Mouse (Mus musculus): ENCODE results near the gene Itgb7.
A peak's percentile ranks its signal among the peaks of the same experiment; 100 is the strongest.

Gene Itgb7

DNA sequence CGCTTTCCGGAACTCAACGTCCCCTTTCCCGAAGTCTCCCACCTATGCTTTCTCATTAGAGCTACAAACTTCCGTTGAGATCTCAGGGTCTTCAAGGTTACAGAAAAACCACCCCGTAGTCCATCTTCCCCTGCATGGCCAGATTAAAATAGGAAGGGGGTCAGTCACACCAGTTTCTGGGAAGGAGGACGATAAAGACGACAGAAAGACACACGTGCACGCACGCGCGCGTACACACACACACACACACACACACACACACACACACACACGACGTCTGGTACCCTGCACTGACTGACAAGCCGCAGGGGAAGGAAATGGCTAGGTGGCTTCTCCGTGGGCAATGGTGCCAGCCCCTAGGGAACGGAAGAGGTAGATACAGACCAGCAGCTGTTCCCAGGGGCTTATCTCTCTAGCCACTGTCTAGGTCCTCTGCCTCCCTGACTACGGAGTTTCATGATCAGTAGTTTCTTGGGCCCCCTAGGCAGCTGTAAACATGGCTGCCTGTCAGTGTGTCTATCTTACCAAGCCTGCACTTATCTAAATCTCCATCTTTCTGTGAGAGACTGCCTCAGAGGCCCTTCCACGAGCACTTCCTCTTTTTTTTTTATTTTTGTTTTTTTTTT lies 6.6 kb downstream of the Itgb7 start:
- peak; percentile 80 for DNase-seq

DNA sequence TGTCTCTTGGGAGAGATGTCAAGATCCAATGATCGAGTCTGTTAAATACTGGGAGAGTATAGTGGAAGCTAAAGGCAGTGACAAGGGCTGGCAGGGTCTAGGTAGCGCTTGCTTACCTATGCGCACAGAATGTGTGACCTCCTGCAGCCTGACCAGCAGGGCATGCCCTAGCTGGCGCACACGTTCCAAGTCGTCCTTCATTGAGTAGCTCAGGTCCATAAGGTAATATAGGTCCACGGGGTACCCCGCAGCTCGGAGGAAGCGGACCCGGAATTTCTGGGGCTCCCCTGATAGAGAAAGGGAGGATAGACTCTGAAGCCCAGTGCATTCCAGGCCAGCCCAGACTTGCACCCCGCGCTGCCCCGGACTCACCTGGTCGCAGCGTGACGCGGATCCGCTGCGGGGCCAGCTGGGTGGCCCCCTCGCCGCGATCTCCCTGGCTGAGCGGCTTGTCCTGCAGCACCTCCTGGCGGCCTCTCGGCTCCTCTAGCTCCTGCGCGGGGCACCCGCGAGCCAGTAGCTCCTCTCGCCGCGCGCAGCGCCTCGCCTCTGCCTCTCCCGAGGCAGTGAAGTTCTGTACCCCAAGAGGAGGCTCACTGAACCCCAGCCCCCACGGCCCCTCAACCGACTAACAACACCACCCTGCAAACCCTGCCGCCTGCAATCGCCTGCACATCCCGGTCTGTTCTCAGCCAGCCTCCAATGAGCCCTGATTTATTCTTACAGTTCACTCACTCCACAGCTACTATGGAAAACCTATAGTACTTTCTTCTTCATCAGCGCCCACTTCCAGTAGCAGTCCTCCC lies 7.4 kb downstream of the Itgb7 start:
- peak; percentile 92 for DNase-seq

DNA sequence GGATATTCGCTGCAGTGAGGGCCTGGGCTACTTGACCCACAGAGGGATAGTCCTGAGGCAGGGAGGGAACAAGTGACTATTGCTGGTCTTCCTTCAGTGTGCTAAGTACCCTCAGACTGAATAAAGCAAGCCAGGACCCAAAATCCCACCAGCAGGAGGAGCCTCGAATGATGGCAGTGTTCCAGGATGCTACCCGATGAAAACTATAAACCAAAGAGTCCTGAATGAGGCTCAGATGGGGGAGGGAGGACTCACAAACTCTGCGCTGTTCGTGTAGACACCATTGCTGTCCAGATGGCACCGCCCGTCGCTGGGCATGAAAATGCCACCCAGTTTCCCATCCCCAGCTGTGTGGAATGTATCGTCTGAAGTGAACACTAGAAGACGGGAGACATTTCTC lies 9.4 kb downstream of the Itgb7 start:
- no peak for DNase-seq

DNA sequence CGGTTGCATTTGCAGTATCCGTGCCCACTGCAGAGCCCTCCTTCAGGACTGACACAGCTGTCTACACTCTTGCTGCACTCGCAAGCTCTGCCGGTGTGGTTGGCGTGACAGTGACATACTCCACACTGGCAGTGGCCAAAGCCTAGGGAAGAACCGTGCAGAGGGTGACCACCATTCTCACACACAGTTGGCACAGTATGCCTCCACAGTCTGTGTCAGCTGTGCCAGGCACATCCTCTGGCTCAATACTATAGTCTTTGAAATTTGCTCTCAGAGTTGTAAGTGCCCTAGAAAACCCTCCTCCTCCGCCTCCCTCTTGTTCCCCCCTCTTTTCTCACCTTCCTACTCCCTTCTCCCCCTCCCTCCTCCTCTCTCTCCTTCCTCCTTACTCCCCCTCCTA lies 14.4 kb downstream of the Itgb7 start:
- no peak for DNase-seq

DNA sequence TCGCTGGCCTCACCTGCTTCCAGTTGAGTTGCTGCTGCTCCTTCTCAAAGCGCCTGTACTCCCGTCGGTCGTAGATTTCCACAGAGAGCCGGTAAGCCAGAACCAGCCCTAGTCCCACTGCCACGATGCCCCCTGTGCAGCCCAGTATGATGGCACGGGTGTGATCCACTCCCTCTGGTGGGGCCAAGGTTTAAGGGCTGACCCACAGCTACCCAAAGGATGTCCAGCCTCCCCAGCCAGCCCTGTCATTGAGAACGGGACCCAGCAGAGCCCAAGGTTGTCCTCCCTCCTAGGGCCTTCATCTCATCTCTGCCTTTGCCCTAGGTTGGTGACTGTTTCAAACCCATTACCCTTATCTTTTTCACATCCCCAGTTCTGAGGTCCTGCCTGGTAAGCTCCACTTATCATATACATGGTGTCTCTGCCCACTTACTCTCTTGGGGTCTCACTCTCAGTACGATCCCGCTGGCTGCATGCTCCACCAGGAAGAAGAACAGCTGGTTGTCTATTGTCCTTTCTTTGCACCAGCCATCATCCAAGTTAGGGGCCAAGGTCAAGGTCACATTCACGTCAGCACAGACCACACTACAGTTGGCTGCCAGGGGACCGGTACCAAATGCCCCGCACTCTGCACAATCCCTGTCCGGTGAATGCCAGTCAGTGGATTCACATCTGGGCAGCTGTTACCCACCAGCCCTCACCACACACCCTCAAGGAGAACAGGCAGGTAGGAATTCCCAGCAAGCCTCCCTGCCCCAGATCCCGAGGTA lies 15.1 kb downstream of the Itgb7 start:
- DNase-seq: no peak

DNA sequence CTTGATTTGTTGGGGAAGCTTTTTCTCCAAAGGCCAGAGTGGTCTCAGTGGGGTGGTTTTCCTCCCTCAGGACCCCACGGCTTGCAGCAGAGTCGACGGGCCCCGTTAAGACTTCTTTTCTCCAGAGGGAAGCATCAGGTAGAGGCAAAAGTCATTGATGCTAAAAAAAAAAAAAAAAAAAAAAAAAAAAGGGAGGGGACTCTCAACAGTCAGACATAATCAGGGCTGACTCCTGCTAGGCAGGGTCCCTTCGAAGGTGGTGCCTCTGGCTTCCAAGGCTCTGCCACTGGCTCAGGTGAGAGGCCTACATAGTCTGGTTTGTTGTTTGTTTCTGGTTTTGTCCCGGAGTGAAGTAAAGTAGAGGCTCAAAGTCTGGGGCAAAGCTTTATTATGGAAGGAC lies 16.1 kb downstream of the Itgb7 start:
- DNase-seq: no peak

DNA sequence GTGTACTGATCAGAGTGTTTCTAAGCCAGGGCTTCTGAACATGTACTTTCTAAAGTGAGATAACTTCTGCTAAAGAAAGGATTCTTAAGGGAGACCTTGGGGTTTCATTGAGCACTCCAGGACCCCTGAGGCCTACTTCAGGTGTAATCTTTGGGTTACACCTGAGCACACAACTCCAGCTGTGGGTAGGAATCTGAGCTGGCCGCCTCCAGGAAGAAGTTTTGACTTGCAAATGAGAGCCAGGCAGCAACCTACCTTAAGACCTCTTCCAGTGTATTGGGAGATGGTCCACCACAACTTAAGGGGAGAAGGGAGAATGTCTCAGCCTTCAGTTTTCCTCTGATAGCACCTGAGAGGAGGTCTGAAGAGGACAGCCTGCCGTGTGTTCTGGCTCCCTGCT lies 17.6 kb downstream of the Itgb7 start:
- no peak for DNase-seq

DNA sequence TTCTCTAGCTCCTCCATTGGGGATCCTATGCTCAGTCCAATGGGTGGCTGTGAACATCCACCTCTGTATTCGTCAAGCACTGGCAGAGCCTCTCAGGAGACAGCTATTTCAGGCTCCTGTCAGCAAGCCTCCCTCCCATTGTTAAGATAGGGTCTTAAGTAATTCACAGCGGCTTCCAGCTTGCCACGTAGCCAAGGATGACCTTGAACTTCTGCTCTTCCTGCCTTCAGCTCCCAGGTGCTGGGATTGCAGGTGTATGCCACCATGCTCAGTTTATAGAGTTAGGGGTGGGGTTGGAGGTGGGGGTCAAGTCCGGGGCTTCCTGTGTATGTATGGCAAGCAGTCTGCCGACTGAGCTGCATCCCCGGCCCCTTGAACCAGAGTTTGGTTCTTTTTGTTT lies 19.8 kb downstream of the Itgb7 start:
- no peak for DNase-seq

DNA sequence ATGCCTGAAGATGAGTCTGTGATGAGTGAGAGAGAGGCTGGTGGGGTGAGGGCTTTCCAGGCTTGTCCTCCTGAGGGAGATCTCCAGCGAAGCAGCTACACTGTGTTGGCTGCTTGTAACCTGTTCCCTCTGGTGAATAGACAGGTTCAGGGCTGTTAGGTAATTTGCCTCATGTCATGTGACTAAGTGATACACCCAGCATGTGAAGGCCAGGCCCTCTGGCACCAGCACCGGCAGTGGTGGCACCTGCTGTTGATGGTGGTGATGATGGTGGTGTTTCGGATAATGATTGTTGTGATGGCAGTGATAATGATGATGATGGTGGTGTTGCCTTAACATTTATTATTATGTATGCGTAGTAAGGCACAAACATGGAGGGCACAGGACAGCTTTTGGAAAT lies 20.9 kb downstream of the Itgb7 start:
- DNase-seq: no peak

DNA sequence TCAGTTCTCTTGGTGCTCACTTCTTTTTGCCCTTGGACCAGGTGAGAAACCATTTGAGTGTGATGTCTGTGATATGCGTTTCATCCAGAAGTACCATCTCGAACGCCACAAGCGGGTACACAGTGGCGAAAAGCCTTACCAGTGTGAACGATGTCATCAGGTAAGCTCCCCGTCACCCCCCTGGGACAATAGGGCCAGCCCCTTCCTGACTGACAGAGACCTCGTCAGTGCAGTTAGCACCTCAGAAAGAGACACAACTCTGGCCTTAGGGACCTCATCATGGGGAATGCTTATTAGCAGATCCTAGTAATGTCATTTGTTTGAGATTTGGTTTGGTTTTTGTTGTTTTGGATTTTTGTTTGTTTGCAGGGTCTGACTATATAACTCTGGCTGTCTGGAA lies 22.6 kb downstream of the Itgb7 start:
- DNase-seq: no peak

DNA sequence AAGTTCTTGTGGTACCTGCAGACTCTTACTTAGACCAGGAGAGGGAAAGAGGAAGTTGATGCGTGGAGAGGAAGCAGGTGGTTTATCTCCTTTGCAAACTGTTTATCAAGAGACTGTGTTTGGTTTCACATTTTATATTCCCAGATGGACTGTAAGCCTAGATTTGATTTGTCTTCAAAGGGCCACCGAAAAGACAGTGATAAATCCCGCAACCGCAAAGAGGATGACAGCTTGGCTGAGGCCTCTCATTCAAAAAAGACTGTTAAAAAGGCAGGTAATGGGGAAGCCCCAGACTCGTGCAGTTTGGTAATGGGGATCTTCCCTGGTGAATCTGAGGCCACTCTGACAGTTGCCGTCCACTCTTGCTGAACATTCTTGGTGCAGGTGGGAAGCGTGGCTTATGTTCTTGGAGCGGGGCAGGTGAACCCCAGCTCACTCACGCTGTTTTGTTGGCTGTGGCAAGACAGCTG lies 23.6 kb downstream of the Itgb7 start:
- DNase-seq: no peak

DNA sequence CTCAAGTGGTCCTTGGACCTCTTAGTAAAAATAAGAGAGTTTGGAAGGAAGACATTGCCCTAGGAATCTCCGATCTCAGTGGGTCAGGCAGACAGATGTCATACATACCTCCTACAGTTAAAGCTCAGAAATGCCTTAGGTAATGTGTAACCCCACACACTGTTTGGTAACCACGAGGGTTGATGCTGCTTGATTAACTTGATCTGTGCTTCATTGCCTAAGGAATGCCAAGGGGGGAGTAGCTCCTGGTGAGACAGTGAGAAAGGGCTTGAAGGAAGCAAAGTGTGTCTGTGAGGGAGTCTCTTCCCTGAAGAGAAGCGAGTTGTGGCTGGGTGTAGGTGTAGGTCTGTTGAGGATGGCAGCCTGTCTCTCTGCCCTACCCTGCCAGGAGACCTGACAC lies 24.4 kb downstream of the Itgb7 start:
- no peak for DNase-seq

DNA sequence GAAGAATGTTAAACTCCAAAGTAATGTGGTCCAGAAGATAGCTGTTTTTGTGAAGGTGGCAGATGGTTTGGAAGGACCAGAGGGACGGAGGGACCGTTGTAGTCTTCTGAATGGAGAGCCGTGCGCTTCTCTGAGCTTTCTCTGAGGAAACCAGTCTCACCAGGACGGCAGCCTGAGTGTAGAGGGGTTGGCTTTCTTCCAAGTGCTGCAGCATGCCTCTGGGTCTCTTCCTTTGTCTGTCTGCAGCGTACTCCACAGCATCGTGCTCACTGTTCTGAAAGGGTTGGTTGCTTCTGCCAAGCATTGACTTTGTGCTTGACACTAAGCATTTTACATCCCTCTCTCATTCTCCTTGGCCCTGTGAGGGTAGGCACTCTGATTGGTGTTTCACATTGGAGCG lies 26.0 kb downstream of the Itgb7 start:
- peak; percentile 26 for DNase-seq

DNA sequence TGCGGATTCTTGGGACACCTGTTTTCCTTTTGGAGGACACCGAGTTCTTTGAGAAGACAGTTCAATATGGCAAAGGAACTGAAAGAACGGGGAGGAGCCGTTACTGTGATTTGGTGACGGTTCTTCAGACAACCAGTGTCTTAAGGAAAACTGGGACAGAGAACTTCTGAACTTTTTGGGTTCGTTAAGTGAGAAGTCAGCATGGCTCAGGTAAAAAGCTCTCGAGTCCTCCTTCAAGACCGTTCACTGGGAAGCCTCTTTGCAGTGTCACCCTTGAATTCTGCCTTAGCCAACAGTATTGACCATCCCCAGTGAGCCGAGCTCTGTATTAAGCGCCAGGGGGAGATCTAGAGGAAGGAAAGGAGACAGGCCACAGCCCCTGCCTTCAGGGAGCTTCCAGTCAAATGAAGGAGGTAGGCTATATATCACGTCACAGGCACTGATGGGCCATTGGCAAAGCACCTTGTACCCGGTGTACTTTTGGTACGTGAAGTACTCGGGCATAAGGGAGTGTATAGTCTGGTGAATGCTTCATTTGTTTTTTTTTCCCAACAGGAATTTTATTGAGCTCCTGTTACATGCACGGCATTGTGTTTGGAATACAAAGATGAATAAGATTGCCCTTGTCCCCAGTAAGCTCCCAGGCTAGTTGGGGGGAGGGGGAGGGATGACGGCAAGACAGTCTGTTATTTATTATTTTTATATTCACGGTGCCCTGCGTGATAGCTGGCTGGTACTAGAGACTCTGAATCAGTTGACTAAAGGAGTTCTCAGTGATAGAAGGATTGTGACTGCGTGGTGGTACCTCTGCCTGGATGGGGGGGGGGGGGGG lies 26.9 kb downstream of the Itgb7 start, which contains the start of gene Csad:
Gene Csad, minus strand, starts transcription at position 51 of the 832 bp plus-strand sequence.
- no peak for DNase-seq

DNA sequence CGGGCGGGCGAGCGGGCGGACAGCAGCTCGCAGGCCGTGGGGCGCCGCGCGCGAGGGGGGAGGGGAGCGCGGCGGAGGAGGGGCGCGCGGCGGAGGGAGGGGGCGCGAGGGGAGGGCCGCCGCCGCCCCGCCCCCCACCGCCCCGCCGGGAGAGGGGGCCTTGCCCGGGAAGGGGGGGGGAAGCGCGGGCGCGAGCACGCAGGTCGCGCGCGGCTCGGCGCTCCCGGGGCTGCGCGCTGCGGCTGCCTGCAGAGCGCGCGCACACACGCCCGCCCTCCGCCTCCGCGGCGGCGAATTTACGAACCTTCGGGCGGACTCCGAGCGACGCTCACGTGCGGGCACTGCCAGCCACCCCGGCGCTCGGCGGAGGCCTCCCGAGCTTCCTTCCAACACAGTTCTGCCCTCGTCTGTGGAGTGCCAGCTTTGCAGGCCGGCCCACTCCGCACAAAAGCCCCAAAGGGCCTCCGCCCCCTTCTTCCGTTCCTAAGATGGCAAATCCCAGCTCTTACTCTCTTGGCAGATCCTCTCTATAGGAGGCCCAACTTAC lies 27.8 kb downstream of the Itgb7 start:
- DNase-seq: peak; percentile 78

DNA sequence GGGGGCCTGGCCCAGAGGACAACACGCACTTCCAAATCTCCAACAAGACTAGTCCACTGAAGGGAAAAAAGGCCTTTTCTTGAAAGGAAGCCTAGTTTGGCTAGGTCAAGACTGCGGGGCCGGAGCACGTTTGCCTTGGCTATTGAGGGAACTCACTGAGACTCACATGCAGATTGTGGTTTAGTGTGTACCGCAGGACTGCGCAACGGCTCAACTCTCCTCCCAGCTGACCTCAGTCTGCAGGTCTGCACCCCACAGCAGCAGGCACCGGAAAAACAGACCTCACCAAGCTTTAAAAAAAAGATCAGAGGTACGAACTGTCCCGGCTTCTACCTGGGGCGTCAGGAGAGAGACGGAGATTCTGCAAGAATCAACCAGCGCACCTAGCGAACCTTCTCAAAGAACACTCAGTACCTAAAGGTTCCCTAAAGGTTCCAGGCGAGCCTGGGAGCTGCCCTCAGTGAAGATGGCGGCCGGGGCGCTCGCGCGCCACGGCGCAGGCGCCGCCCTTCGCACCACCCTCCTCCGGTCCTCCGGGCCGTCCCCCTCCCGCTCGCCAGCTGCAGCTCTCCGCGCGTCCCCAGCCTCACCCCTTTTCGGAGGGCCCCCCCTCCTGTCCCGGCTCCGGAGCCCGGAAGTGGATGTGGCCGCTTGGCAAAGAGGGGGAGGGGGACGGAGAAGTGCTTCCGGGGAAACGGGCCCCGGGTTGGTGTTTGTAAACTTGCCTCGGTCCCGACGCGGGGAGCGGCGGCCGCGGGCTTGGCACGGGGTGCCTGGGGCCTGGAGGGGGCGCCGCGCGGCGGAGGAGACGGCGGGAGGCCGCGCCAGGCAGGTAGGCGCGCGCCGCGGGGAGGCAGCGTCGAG lies 28.5 kb downstream of the Itgb7 start, which contains the start of gene Zfp740:
Gene Zfp740, plus strand, starts transcription at position 279 of the 864 bp plus-strand sequence.
- DNase-seq: peak; percentile 96

DNA sequence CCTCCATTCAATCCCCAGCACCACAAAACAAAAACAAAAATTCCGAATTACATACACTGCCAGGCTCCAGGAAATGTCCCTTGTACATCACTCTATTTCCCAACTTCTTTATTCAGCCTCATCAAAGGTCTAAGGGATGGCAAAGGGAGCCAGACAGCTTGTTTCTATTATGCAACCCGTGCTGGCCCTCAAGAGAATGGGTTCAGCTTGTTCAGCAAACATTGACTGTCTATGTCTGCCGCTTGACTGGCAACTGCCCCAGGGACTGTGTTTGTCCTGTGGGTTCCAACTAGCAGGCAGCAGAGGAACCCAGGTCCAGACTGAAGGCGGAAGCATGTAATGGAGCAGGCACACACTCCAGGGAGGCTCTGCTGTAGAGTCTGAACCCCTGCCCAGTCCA lies 32.9 kb downstream of the Itgb7 start:
- no peak for DNase-seq

DNA sequence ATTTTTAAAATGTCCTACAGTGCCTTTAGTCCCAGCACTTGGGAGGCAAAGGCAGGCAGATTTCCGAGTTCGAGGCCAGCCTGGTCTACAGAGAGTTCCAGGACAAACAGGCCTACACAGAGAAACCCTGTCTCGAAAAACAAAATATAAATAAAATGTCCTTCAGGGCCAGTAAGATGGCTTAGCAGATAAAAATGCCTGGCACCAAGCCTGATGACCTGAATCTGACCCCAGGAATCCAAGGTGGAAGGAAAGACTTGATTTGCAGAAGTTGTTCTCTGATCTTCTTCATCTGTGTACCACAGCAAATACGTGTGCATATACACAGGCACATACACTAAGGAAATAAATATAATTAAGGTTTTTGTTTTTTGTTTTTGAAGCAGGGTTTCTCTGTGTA lies 36.4 kb downstream of the Itgb7 start:
- DNase-seq: no peak

DNA sequence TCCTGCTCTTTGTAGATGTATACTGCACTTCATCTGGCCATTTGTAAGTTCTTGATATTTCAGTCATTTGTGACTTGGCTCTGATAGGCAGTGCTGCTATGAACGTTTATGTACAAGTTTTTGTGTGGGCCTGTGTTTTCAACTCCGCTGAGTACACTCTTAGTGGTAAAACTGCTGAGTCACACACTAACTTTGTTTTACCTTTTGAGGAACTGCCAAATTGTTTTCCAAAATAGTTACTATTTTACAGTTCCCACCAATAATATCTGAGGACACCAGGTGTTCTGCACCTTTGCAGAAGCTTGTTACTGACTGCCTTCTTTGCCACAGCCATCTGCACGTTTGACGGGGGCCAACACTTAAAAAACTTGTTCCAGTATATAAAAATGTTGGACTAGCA lies 37.3 kb downstream of the Itgb7 start:
- no peak for DNase-seq

DNA sequence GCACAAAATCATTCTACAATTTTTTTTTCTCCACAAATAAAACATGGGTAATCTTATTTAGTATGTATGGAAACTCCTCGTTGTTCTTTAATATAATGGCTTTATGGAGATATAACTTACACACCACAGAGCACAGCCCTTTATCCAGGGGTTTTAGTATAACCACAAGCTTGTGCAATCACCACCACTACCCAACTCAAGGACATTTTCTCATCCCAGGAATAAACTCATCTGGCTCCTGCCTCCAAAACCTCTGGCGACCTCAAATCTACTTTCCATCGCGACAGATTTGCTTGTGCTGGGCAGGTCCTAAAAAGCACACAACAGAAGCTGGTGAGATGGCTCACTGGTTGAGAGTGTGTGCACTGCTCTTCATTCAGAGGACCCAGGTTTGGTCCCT lies 38.1 kb downstream of the Itgb7 start:
- no peak for DNase-seq

DNA sequence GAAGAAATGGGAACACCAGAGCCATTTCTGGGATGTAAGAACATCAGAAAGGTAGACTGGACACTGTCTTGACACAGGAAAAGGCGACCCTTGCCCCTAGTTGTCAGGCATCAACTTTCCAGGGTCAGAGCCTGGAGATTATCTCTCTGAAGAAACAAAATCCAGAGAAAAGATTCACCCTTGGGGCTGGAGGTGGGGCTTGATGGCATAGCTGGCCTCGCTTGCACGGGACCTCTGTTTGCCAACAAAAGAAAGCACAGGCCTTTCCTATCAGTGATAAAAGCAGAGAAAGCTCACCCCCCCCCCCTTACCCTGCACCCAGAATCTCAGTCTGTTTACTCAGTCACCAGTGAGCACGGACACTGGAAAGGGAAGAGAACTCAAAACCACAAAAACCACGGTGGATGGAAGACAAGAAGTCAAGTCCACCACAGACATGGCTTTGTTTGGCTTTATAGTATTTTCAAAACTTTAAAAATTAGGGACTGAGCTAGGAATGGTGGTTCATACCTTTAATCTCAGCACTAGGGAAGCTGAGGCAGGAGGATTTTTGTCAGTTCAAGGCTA lies 38.8 kb downstream of the Itgb7 start:
- DNase-seq: no peak

Measured in thymus, postnatal 25 days (tissue).